Mouse (Mus musculus) spleen, postnatal 10 days (tissue): ENCODE measurements at regions not wholly inside any gene's neighbourhood (a gene's known extent, or its start where the extent isn't known, plus 50 kb on each side); places are given as distances from the start of the nearest gene placed in this dataset.

Experiments
- DNase-seq, 2 experiments: peaks; one replicate each; pipeline ENCODE4 v3.0.0; 2021 to 2022; ENCODE audit warnings: low spot score in 2 of 2

- no peak for DNase-seq
Observed at GRCm38 (mm10) chr11:32990201-32990600, 157.0 kb downstream of the Fgf18 start.

DNA sequence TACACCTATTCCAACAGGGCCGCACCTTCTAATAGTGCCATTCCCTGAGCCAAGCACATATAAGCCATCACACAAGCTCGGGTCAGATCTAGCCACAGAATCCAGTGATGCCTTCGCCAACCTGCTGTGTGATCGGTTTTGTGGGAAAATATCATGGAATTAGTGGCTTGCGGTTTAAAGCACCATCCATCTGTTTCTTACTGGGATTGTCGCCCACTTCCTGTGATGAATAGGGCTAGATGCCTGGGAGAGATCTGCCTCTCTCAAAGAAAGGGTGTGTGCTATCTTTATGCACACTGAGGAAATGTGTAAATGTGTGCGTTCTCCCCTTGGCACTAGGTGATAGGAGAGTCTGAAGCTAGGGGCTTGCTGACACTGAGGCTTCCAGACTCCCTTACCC is 154.5 kb upstream of the Smim23 start:
- DNase-seq = no peak

DNA sequence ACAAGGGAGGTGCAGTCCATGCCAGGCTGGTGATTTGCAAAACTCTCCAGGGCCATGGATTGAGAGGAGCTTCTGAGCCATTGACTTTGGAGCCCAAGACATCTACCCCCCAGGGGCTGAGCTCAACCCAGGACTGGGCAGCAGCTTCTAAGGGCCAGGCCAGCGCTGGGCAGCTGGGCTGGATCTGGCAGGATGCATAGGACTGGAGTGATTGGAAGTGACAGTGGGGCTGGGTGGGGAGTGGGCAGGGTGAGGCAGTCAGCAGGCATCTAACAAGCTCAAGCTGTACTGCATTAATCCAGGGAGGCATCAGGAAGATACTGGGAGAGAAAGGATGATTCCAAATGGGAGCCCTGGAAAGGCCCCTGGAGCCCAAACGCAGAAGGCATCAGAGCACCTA is 152.2 kb upstream of the Smim23 start:
- DNase-seq = no peak

DNA sequence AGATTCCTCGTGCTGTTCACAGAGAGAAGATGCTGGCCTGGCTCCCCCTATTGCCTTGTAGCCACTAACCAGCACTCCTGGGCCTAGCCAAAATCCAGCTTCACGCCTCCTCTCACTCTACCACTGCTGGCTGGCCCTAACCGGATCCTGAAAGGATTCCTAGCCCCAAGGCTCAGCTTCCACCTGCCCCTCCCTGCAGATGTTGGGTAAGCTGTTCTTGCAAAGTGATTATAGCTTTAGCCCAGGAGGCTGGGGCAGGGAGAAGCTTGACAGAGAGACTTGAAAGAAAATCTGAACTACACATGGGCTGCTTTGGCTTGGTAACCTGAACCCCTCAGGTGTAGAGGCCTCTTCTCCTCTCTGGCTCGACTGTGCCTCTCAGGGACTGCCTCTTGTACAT is 149.0 kb upstream of the Smim23 start:
- DNase-seq = no peak

GRCm38 (mm10) chr11:32965418-32965817 is 141.0 kb upstream of the Smim23 start:
- DNase-seq = no peak

- DNase-seq = no peak
Observed at GRCm38 (mm10) chr11:32963625-32964293, 139.4 kb upstream of the Smim23 start.

DNA sequence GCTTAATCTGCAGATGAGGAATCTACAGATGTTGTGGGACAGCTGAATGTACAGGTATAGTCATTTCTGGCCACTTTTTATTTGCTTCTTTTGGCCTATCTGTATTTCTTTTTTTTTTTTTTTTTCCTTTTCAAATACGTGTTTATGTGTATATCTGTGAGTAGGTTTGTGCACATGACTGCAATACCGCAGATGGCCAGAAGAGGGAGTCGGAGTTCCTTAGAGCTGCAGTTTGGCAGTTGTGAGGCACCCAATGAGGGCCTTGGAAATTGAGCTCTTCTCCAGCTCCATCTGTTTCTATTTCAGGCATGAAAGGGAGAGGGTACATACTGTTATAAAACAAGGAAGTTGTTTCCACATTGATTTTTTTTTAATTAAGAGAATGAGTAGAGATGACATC is 137.2 kb upstream of the Smim23 start:
- DNase-seq = no peak

- DNase-seq = no peak
Observed at GRCm38 (mm10) chr11:32958961-32959360, 134.6 kb upstream of the Smim23 start.

- DNase-seq = no peak
Observed at GRCm38 (mm10) chr11:32956993-32957392, 132.6 kb upstream of the Smim23 start.

DNA sequence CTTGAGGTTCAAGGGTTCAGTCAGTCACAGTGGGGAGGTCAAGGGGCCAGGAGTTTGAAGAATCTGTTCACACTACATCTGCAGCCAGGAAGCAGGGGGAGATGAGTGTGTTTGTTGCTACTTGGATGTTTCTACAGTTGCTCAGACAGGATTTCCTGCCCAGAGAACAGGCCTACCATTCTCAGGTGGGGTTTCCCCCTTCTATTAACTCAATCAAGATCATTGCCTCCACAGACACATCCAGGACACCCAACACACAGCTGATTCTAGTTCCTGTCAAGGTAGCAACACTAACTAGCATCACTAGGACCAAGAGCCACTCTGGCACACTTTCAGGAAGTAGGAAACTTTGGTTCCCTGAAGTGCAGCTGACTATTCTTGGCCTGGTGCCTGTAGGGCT is 127.9 kb upstream of the Smim23 start:
- DNase-seq = no peak

DNA sequence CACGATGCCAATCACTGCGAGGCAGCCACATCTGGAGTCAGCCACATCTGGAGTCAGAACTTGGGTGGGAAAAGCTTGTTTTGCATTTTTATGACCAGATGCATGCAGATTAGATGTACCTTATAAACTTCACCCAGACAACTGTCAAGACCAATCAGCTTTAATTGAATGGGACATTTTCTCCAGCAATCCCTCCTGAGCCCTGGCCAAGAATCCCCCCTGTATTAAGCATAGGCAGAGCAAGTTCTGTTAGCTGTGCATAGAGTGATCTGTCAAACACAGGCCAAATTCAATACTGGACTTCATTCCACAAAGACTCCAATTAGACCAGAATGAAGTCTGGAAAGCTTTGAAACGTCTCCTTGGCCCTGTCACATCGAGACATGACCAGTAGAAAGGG is 123.7 kb upstream of the Smim23 start:
- no peak for DNase-seq

GRCm38 (mm10) chr11:32946481-32947001 is 122.1 kb upstream of the Smim23 start:
- DNase-seq = no peak

DNA sequence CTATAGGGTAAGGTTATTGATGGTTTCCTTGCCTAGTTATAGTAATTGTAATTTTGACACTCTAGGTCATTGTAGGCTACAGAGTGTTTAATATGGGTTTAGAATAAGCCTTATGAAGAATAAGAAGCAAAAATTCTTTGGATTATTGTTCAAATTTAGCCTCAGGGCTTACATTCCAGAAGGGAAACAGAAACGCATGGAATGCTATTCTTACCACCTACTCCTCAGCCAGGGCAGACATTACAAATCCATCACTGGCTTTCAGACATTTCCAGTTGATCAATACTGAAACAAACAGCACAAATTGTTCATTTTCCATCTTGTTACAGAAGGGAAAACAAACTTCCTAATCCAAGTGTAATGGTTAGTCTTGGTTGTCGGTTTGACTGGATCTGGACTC is 120.7 kb upstream of the Smim23 start:
- no peak for DNase-seq

- no peak for DNase-seq
Observed at GRCm38 (mm10) chr11:32941331-32942009, 117.1 kb upstream of the Smim23 start.

DNA sequence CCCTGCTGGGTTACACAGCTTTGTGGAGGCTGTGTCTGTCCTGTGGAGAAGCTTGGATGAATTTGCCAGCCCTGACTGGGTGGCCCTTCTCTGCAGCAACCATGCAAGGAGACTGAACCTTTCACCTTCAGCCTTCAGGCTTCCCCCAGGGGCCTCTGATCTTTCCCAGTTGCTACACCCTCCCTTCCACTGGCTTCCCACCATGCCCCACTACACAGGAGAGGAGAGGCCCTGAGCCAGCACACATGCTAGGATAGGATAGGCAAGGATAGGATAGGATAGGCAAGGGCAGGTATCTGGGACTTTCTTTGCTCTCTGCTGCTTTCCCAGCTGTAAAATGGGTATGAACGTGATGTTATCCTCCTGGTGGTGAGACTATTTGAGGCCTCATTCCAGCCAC is 114.7 kb upstream of the Smim23 start:
- no peak for DNase-seq

DNA sequence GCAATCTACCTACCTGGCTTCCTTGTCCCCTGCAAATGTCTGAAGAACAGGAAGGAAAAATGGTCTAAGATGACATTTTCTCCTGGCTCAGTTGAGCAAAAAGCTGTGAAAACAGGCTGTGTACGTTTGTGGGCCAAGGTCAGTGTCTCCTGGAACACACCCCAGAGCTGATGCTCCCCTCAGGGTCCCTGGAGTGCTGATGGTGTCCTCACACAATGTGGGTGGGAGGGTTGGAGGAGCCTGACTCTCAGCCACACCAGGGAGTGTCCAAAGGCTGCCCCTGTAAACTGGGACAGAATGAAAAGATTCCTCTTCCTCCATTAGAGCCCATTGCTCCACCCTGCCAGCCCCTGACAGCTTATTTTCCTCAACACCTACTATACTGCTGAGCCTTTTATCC is 112.8 kb upstream of the Smim23 start:
- no peak for DNase-seq

DNA sequence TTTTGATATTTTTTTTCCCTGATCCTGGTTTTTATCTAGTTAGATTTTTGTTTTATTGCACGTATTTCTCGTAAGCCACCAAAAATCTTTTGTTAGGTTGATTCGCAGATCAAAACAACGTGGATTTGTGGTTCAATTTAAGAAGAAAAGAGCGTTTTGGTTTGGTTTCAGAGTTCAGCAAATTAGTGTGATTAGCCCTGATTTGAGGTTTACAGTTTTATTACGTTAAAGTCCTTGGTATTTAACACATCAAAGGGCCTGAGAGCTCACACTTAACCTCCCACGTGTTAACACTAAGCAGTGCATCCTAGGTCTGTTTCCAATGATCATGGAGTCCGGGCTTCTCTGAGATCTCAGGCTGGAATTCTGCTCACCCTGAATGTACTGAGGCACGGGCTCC is 107.5 kb upstream of the Smim23 start:
- DNase-seq = no peak

- DNase-seq = no peak
Observed at GRCm38 (mm10) chr11:32931018-32931417, 106.6 kb upstream of the Smim23 start.

GRCm38 (mm10) chr11:32928837-32929236 is 104.4 kb upstream of the Smim23 start:
- DNase-seq = no peak

GRCm38 (mm10) chr11:32925421-32926271 is 101.2 kb upstream of the Smim23 start:
- DNase-seq = no peak

DNA sequence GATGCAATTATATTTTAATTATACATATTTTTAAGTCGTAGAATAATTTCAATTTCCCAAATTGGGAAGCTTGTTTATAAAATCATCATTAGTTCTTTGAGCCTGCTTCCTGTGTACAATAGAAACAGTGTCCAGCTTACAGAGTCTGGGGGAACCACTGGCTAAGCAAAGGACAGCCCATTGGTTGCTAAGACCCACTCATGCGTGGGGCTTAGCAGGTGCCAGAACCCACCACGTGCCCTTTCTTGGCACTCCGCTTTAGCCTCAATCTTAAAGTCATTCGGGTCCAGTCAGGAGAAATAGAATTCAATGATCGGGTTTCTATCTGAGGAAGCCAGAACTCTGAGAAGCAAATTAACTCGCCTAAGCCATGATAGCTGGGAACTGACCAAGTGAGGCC is 100.5 kb upstream of the Smim23 start:
- DNase-seq = no peak

- no peak for DNase-seq
Observed at GRCm38 (mm10) chr11:32913071-32913470, 88.7 kb upstream of the Smim23 start.

- DNase-seq = no peak
Observed at GRCm38 (mm10) chr11:32911791-32912190, 87.4 kb upstream of the Smim23 start.
